ENCODE assay signal across 25 mouse cellular contexts in genomic region chr6:16868314-16868713, GRCm38 (mm10). TPM values are rescaled to one million over a fixed set of nuclear protein-coding genes. Genes with fewer than 3 reads are reported as not detected.
DNase-seq lines count a peak whose midpoint lies in the region; ATAC-seq and TF ChIP-seq lines count a peak whose summit lies in the region.
"Had no signal": no experiment of that assay in that cellular context is flagged by ENCODE, and none has a peak within 500 bp of the region (broad histone marks: within the 10 kb centered on the region; RNA-seq: fewer than 3 reads in every experiment).

No protein-coding gene starts in this region.

- no peak for TF ChIP-seq CTCF in forebrain, postnatal 0 days (IDR thresholded peaks at IDR 0.05; ENCODE audit: low read depth)

- H3K4me2 ChIP-seq in forebrain, embryonic 15.5 days (replicated peaks), result no peak overlapping the region
- no peak overlapping the region for H3K4me2 ChIP-seq in forebrain, embryonic 11.5 days (ENCODE audit: low read depth, low read length, severe bottlenecking)
- no peak overlapping the region for H3K4me2 ChIP-seq in forebrain, postnatal 0 days (ENCODE audit: low read depth)
- H3K4me2 ChIP-seq: embryonic facial prominence, embryonic 13.5 days; heart, embryonic 11.5 days; hindbrain, embryonic 12.5 days; hindbrain, embryonic 15.5 days had no signal

- H3K27me3 ChIP-seq in forebrain, embryonic 15.5 days, result no peaks in the 10 kb centered on the region
- H3K27me3 ChIP-seq in forebrain, embryonic 11.5 days (ENCODE audit: control insufficient read depth, insufficient read depth, low read length), result no peaks in the 10 kb centered on the region
- no peaks in the 10 kb centered on the region for H3K27me3 ChIP-seq in forebrain, postnatal 0 days (ENCODE audit: insufficient read depth, low read length)
- H3K27me3 ChIP-seq: embryonic facial prominence, embryonic 13.5 days; hindbrain, embryonic 12.5 days; hindbrain, embryonic 15.5 days had no signal

- H3K9me3 ChIP-seq in forebrain, embryonic 15.5 days, result no peaks in the 10 kb centered on the region
- H3K9me3 ChIP-seq in forebrain, embryonic 11.5 days (ENCODE audit: control insufficient read depth, low read length), result no peaks in the 10 kb centered on the region
- no peaks in the 10 kb centered on the region for H3K9me3 ChIP-seq in forebrain, postnatal 0 days (ENCODE audit: low read length)
- H3K9me3 ChIP-seq: embryonic facial prominence, embryonic 10.5 days; embryonic facial prominence, embryonic 13.5 days; hindbrain, embryonic 12.5 days; hindbrain, embryonic 15.5 days had no signal

- ATAC-seq in forebrain, embryonic 15.5 days (replicated peaks), result peak; percentile 83
- no peak for ATAC-seq in forebrain, embryonic 11.5 days (replicated peaks; ENCODE audit: low FRiP score)
- ATAC-seq in forebrain, postnatal 0 days, result peak; percentile 64
- ATAC-seq: CD4-positive, CD25-positive, alpha-beta regulatory T cell, adult 4 months; intestine, postnatal 0 days had no signal

- no peaks in the 10 kb centered on the region for H3K36me3 ChIP-seq in forebrain, embryonic 15.5 days
- H3K36me3 ChIP-seq in forebrain, embryonic 11.5 days (ENCODE audit: control insufficient read depth, insufficient read depth, low read length), result no peaks in the 10 kb centered on the region
- no peaks in the 10 kb centered on the region for H3K36me3 ChIP-seq in forebrain, postnatal 0 days (ENCODE audit: insufficient read depth)
- H3K36me3 ChIP-seq: embryonic facial prominence, embryonic 10.5 days; embryonic facial prominence, embryonic 13.5 days; hindbrain, embryonic 12.5 days; hindbrain, embryonic 15.5 days had no signal

- no peak overlapping the region for H3K9ac ChIP-seq in forebrain, embryonic 15.5 days (replicated peaks)
- no peak overlapping the region for H3K9ac ChIP-seq in forebrain, embryonic 11.5 days (ENCODE audit: low read length)
- no peak overlapping the region for H3K9ac ChIP-seq in forebrain, postnatal 0 days
- H3K9ac ChIP-seq: embryonic facial prominence, embryonic 13.5 days; hindbrain, embryonic 12.5 days; hindbrain, embryonic 15.5 days had no signal

- DNase-seq in forebrain, embryonic 11.5 days (ENCODE audit: low spot score), result no peak
- DNase-seq in brain, embryonic 18.5 days (ENCODE audit: low read depth, low spot score), result peak; percentile 18
- DNase-seq in forebrain, postnatal 0 days, result peak; percentile 5
- no peak for DNase-seq in cerebellum, adult 9-11 months
- DNase-seq in cerebellum, adult 9-10 months, result no peak
- DNase-seq: adrenal gland, adult 2 months; adrenal gland, postnatal 14 days; cerebellum, adult 18-20 months; cerebellum, postnatal 10 days; cerebellum, postnatal 36 days; embryo, embryonic 11 days; gastrocnemius, postnatal 36 days; heart, adult 11 months; kidney, adult 2 months had no signal

- H3K4me3 ChIP-seq in forebrain, embryonic 15.5 days, result no peak overlapping the region
- no peak overlapping the region for H3K4me3 ChIP-seq in forebrain, embryonic 11.5 days (ENCODE audit: low read depth, low read length)
- H3K4me3 ChIP-seq in forebrain, postnatal 0 days (ENCODE audit: low read depth, low read length), result no peak overlapping the region
- H3K4me3 ChIP-seq: embryonic facial prominence, embryonic 10.5 days; embryonic facial prominence, embryonic 13.5 days; erythroblast, embryonic 14.5 days; hindbrain, embryonic 12.5 days; hindbrain, embryonic 15.5 days had no signal

- H3K27ac ChIP-seq in forebrain, embryonic 15.5 days (replicated peaks), result no peak overlapping the region
- H3K27ac ChIP-seq in forebrain, embryonic 11.5 days (ENCODE audit: low read depth, low read length), result no peak overlapping the region
- H3K27ac ChIP-seq in forebrain, postnatal 0 days (ENCODE audit: low read depth, low read length), result no peak overlapping the region
- H3K27ac ChIP-seq: embryonic facial prominence, embryonic 10.5 days; embryonic facial prominence, embryonic 13.5 days; hindbrain, embryonic 12.5 days; hindbrain, embryonic 15.5 days had no signal

- WGBS in forebrain, embryonic 15.5 days, result 52% methylated on average over 2 of the region's 2 CpGs
- 79% methylated on average over 2 of the region's 2 CpGs for WGBS in forebrain, embryonic 11.5 days
- 38% methylated on average over 2 of the region's 2 CpGs for WGBS in forebrain, postnatal 0 days

- no peaks in the 10 kb centered on the region for H3K4me1 ChIP-seq in forebrain, embryonic 15.5 days
- H3K4me1 ChIP-seq in forebrain, embryonic 11.5 days (replicated peaks; ENCODE audit: control insufficient read depth, insufficient read depth, low read length), result no peaks in the 10 kb centered on the region
- H3K4me1 ChIP-seq in forebrain, postnatal 0 days (ENCODE audit: insufficient read depth), result no peaks in the 10 kb centered on the region
- H3K4me1 ChIP-seq: embryonic facial prominence, embryonic 10.5 days; embryonic facial prominence, embryonic 13.5 days; hindbrain, embryonic 12.5 days; hindbrain, embryonic 15.5 days had no signal

RNA-seq across cellular contexts. Expression of gene Tfec, which starts 29.9 kb away (rescaled TPM):
- 0.28 and 0.68 TPM in 2 replicates for polyA plus RNA-seq in forebrain, embryonic 15.5 days (2015; fragmentation: Nextera tagmentation; extraction: Ambion mirVana)
- polyA plus RNA-seq in forebrain, embryonic 11.5 days (2014; fragmentation: Nextera tagmentation; extraction: Ambion mirVana), result 0.59 and 1.0 TPM in 2 replicates
- 0.24 and 1.5 TPM in 2 replicates for total RNA-seq in forebrain, postnatal 0 days (2014; rRNA removed)
- polyA plus RNA-seq in forebrain, postnatal 0 days (2015; fragmentation: Nextera tagmentation; extraction: Ambion mirVana), result 0.28 and 0.31 TPM in 2 replicates
- total RNA-seq: gastrocnemius, postnatal 36 days; MEL had no signal
- polyA plus RNA-seq: adrenal gland, adult 2 months; C2C12; erythroblast, embryonic 14.5 days had no signal

Comparison
In these comparisons a context has a peak if more than half of its experiments do, and no peak if none do; other contexts are left out.
1. DNase-seq: peak in brain, embryonic 18.5 days (single experiment) and forebrain, postnatal 0 days (single experiment); none in forebrain, embryonic 11.5 days (single experiment), cerebellum, adult 9-11 months (single experiment) and cerebellum, adult 9-10 months (single experiment).